Mouse (Mus musculus) right cerebral cortex, postnatal 36 days (tissue): ENCODE results near the gene Mmp24.

Source experiments
- DNase-seq, 2 experiments: peaks; one replicate each; pipeline ENCODE4 v3.0.0; 2022; ENCODE audit warnings: low spot score in 2 of 2, mixed read lengths in 1 of 2

Gene Mmp24

GRCm38 (mm10) chr2:155775685-155776263 is 632 bp downstream of the Mmp24 start:
- peak in 1 of 2 experiments; percentile 20 for DNase-seq

GRCm38 (mm10) chr2:155776824-155777687 is 1.9 kb downstream of the Mmp24 start:
- no peak for DNase-seq

- no peak for DNase-seq
Measured at GRCm38 (mm10) chr2:155777688-155777985, 2.5 kb downstream of the Mmp24 start.

- no peak for DNase-seq
Measured at GRCm38 (mm10) chr2:155778004-155778403, 2.9 kb downstream of the Mmp24 start.

- no peak for DNase-seq
Measured at GRCm38 (mm10) chr2:155779066-155779465, 3.9 kb downstream of the Mmp24 start.

- no peak for DNase-seq
Measured at GRCm38 (mm10) chr2:155779506-155779905, 4.4 kb downstream of the Mmp24 start.

- DNase-seq = peak; percentile 57 to 64
Measured at GRCm38 (mm10) chr2:155784534-155784933, 9.4 kb downstream of the Mmp24 start.

- DNase-seq = no peak
Measured at GRCm38 (mm10) chr2:155786905-155787304, 11.8 kb downstream of the Mmp24 start.

- DNase-seq = no peak
Measured at GRCm38 (mm10) chr2:155787949-155788931, 13.1 kb downstream of the Mmp24 start.

GRCm38 (mm10) chr2:155792899-155793298 is 17.8 kb downstream of the Mmp24 start:
- DNase-seq = no peak

GRCm38 (mm10) chr2:155794674-155795445 is 19.7 kb downstream of the Mmp24 start:
- DNase-seq = no peak

- no peak for DNase-seq
Measured at GRCm38 (mm10) chr2:155798613-155799012, 23.5 kb downstream of the Mmp24 start.

GRCm38 (mm10) chr2:155802761-155803160 is 27.6 kb downstream of the Mmp24 start:
- DNase-seq = no peak

- DNase-seq = no peak
Measured at GRCm38 (mm10) chr2:155804053-155804452, 28.9 kb downstream of the Mmp24 start.

- no peak for DNase-seq
Measured at GRCm38 (mm10) chr2:155805231-155805924, 30.2 kb downstream of the Mmp24 start.

- DNase-seq = no peak
Measured at GRCm38 (mm10) chr2:155805925-155806255, 30.7 kb downstream of the Mmp24 start.

- no peak for DNase-seq
Measured at GRCm38 (mm10) chr2:155806548-155806947, 31.4 kb downstream of the Mmp24 start.

GRCm38 (mm10) chr2:155807408-155807807 is 32.3 kb downstream of the Mmp24 start:
- DNase-seq = no peak

GRCm38 (mm10) chr2:155809620-155810019 is 34.5 kb downstream of the Mmp24 start:
- DNase-seq = no peak

- DNase-seq = peak; percentile 83 to 84
Measured at GRCm38 (mm10) chr2:155811821-155812396, 36.8 kb downstream of the Mmp24 start.

- no peak for DNase-seq
Measured at GRCm38 (mm10) chr2:155812637-155813036, 37.5 kb downstream of the Mmp24 start.
